Mouse (Mus musculus) forebrain, embryonic 15.5 days (tissue): ENCODE results near the gene Spsb2. TPM values are rescaled to one million over a fixed set of nuclear protein-coding genes. Genes with fewer than 3 reads are reported as not detected.

ENCODE experiments used
- ATAC-seq: fragments of 200-750 bp; cut with Nextera tagmentation; replicated peaks from 2 replicates; pipeline ENCODE4 v1.8.0; 2017; ENCODE audit warnings: mild to moderate bottlenecking, moderate TSS enrichment, moderate library complexity
- H3K27ac ChIP-seq: fragments of 300-500 bp; sonication (generic); replicated peaks from 2 replicates; pipeline ENCODE4 v1.5.1; 2015; ENCODE audit warnings: mild to moderate bottlenecking, inconsistent platforms
- H3K27me3 ChIP-seq: fragments of 300-500 bp; sonication (generic); 2 replicates; pipeline ENCODE4 v1.6.1; 2015; ENCODE audit warnings: inconsistent platforms
- H3K36me3 ChIP-seq: fragments of 300-500 bp; sonication (generic); 2 replicates; pipeline ENCODE4 v1.6.1; 2015; ENCODE audit warnings: mild to moderate bottlenecking, inconsistent platforms
- H3K4me1 ChIP-seq: fragments of 300-500 bp; sonication (generic); 2 replicates; pipeline ENCODE4 v1.6.1; 2015; ENCODE audit warnings: inconsistent platforms
- H3K4me2 ChIP-seq: fragments of 300-500 bp; sonication (generic); replicated peaks from 2 replicates; pipeline ENCODE4 v1.6.1; 2015; ENCODE audit warnings: mild to moderate bottlenecking, inconsistent platforms
- H3K4me3 ChIP-seq: fragments of 300-500 bp; sonication (generic); 2 replicates; pipeline ENCODE4 v1.5.1; 2015; ENCODE audit warnings: mild to moderate bottlenecking, inconsistent platforms
- H3K9ac ChIP-seq: fragments of 300-500 bp; sonication (generic); replicated peaks from 2 replicates; pipeline ENCODE4 v1.6.1; 2015; ENCODE audit warnings: mild to moderate bottlenecking, inconsistent platforms
- H3K9me3 ChIP-seq: fragments of 300-500 bp; sonication (generic); 2 replicates; pipeline ENCODE4 v1.6.1; 2016; ENCODE audit warnings: inconsistent platforms
- WGBS: fragments of 180-500 bp; shearing (Covaris S2); methylation state at CpG from one replicate; pipeline ENCODE4 v1.1.7; 2015; ENCODE audit warnings: mixed read lengths; 5-methylcytosine and 5-hydroxymethylcytosine counted together
- polyA plus RNA-seq: library from polyadenylated mRNA; unstranded; fragments of >200 nt; fragmentation: Nextera tagmentation; extraction: Ambion mirVana; gene quantifications from 2 replicates; pipeline ENCODE4 v1.2.1, GENCODE M21; 2015

Gene Spsb2
- polyA plus RNA-seq, 1 experiment from 2014 or later, result 5.0 TPM

DNA sequence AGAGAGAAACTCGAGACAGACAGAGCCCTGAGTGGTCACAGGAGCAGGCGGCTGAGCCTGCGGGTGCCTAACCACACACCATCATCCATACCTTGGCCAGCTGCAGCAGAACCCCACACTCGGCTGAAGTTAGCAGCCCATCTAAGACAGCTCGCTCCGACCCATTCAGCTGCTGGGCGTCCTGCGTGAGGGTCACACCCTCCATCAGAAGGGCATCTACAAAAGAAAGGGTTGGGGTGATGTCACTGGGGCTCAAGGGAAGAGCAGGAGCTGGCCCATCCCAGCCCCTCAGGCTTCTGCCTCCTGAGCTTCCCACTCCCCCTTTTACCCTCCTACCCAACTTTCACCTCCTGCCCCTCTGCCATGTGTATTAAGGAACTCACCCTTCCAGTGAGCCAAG, 42.1 kb downstream of the Spsb2 start:
- H3K4me2 ChIP-seq, result no peak overlapping the region

DNA sequence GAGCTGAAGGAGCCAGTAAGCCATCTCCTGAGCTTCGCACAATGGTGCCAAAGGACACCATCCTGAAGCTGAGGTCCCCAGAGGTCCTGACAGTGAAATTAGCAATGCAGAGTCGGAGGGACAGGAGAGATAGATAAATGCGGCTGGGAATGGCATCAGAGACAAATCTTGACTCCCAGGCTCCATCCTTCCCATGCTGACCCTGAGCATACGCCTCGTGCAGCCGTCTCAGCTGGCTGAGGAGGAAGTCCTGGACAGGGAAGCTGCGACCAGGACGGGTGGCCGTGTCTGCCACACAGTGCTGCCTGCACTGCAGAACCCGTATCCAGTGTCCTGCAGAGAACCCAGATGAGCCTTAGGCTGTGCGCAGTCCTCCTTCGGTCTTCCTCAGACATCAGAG, 46.2 kb downstream of the Spsb2 start:
- no peak overlapping the region for H3K27ac ChIP-seq
- no peak overlapping the region for H3K4me2 ChIP-seq
- ATAC-seq, result no peak
- no peak overlapping the region for H3K9ac ChIP-seq
- 82% methylated on average over 12 of the region's 12 CpGs for WGBS
- H3K4me1 ChIP-seq, result peaks cover 24% of the 10 kb centered on the region
- H3K27me3 ChIP-seq, result no peaks in the 10 kb centered on the region
- no peak overlapping the region for H3K4me3 ChIP-seq
- peaks cover 14% of the 10 kb centered on the region; the same call in 1 of the 2 replicates for H3K36me3 ChIP-seq
- no peaks in the 10 kb centered on the region for H3K9me3 ChIP-seq

More for the DNA sequence above, 42.1 kb downstream of the Spsb2 start:
- ATAC-seq, result no peak
- 65% methylated on average over 8 of the region's 8 CpGs for WGBS
- no peaks in the 10 kb centered on the region for H3K27me3 ChIP-seq
- H3K9me3 ChIP-seq, result no peaks in the 10 kb centered on the region
- no peak overlapping the region for H3K27ac ChIP-seq
- peaks cover 14% of the 10 kb centered on the region; the same call in 1 of the 2 replicates for H3K36me3 ChIP-seq
- no peak overlapping the region for H3K4me3 ChIP-seq
- H3K4me1 ChIP-seq, result peaks cover 3% of the 10 kb centered on the region; the same call in 1 of the 2 replicates
- no peak overlapping the region for H3K9ac ChIP-seq

DNA sequence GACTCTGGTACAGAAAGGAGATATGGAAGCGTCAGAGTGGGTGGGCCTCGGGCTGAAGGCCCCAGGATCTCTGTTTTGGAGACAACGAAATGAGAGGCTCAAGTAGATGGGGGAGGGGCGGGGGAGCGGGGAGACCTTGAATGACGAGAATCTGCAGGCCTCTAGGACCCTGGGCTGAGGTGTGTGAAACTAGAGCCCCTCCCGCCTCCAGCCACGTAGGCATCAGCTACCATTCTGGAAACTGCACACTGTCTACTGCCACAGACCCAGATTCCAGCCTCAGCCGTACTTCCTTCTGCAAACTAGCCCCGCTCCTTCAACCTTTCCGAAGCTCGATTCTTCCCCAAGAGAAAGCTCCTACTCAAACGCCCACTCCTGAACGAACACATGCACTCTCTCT, 47.9 kb downstream of the Spsb2 start:
- Histone ChIP-seq H3K27me3 (no peaks in the 10 kb centered on the region), H3K4me2 (peak overlapping the region; percentile 68), H3K27ac (peak overlapping the region; percentile 99), H3K4me3 (peak overlapping the region; percentile 82), H3K36me3 (peaks cover 7% of the 10 kb centered on the region; the same call in 1 of the 2 replicates), H3K9ac (peak overlapping the region; percentile 97), H3K4me1 (peaks cover 40% of the 10 kb centered on the region), H3K9me3 (no peaks in the 10 kb centered on the region)
- 7% methylated on average over 14 of the region's 14 CpGs for WGBS
- peak; percentile 64 for ATAC-seq

DNA sequence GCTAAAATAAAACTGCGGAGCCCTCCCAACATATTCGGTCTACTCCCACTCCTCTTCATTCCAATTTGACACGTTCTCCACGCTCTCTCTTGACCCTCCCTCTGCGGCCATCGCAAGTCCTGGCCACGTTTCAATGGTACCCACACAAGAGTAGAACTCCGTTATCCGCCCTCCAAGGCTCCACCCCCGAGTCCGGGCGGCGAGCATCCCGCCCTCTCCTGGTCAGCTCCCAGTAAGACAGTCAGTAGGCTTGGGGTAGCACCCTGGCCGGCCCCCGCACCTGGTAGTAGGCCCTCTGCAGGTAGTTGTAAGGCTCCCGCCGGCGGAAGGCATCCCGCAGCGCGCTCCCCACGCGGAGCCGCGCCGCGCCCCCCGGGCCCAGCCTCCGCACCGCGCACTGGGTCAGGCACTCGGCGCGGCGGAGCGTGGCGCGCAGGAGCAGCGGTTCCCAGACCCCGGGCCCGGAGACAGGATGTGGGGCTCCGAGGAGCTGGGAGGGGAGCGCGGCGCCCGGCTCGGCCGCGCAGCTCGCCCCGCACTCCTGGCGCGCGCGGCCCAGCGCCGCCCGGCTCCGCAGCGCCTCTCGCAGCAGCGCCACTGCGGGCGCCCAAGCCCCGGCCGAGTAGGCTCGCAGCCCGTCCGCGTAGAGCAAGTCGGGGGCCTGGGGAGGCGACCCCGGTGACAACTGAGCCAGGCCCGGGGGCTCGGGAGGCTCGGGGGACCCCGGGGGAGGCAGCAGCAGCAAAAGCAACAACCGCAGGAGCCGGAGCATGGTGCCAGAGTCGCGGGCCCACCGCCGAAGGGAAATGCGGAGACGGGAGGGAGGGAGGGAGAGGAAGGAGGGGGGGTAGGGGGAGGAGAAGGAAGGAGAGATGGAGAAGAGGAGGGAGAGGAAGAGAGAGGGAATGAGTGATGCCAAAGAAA, 48.7 kb downstream of the Spsb2 start, which contains the start of gene P3h3:
TSS of gene P3h3 (minus strand) at position 837 of the 924 bp plus-strand sequence.
- under 1% methylated on average over 81 of the region's 86 CpGs for WGBS
- peak within 1 kb of the TSS; percentile 99 for H3K27ac ChIP-seq
- peak; percentile 86 for ATAC-seq
- peaks cover 7% of the 10 kb centered on the region; the same call in 1 of the 2 replicates for H3K36me3 ChIP-seq
- H3K9ac ChIP-seq, result peak within 1 kb of the TSS; percentile 97
- peaks cover 48% of the 10 kb centered on the region for H3K4me1 ChIP-seq
- H3K27me3 ChIP-seq, result no peaks in the 10 kb centered on the region
- no peaks in the 10 kb centered on the region for H3K9me3 ChIP-seq
- H3K4me2 ChIP-seq, result peak within 1 kb of the TSS; percentile 68
- peak within 1 kb of the TSS; percentile 82 for H3K4me3 ChIP-seq

DNA sequence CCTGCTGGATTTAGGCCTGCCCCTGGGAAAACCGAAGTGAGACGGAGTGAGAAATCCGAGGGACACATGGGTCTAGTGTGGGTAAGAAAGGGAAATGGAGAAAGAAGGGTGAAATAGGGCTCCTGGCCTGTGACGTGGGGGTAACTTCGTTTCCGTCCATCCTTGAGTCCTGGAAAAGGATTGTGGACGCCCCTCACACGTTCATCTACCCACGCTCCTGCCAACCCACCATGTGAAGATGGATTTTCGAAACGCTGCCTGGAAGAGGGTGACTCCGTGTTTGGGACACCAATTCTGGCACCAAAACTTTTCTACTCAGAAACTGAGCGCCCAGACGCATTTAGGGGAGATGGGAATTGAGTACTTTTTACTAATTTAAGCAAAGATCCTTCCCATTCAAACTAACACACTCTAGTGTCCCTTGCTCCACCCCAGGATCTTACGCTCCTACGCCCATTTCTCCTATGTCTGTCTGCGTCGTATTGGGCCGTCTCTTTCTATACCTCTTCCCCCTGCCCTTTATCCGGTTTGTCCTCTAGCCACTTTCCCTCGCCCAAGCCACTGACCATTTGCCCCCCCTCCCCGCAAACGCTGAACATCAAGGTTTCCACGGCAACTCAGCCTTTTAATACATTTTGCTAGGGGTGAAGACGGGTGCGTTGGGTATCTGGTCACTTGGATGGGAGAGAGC, 49.5 kb downstream of the Spsb2 start:
- ATAC-seq, result no peak
- 22% methylated on average over 26 of the region's 26 CpGs for WGBS

DNA sequence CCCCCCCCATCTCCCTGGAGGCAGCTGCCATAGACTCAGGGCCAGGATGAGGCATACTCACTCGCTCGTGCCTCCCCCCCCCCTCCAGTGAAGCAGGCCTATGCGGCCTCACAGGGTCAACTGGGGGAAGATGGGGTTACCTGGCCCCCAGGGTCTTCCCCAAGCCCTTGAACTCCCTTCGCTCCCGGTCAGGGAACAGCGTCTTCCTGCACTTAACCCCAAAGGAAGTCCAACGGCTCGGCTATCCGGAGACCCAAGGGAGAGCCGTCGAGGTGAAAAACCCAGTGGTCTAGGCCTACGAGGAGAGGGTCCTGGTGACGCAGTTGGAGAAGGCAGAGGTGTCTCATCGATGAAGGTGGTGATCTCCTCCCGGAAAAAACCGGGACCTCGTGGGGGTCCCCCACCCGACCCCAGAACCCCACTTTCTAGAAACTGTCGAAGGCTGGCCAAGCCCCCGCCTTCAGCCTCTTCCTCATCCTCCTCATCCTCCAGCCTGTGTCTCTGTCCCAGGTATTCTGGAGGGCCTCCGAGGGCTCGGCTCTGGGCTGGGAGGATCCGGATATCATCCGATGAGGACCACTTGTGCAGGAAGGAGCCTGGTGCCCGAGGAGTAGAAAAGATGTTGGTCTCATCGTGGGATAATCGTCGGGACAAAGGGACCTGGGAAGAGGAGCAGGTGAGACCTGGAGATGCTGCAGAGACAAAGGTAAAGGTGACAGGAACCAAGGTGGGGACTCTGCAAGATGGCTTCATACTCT, 50.3 kb downstream of the Spsb2 start:
- Histone ChIP-seq H3K4me2 (0 out of 2 replicates have a peak overlapping the region, but pooled peaks have one; percentile 68), H3K4me1 (peaks cover 61% of the 10 kb centered on the region), H3K27me3 (no peaks in the 10 kb centered on the region), H3K36me3 (0 out of 2 replicates have a peak, but pooled peaks cover 3% of the 10 kb centered on the region), H3K27ac (no peak overlapping the region), H3K4me3 (no peak overlapping the region), H3K9ac (no peak overlapping the region), H3K9me3 (no peaks in the 10 kb centered on the region)
- no peak for ATAC-seq
- WGBS, result 82% methylated on average over 28 of the region's 28 CpGs

More for the DNA sequence above, 49.5 kb downstream of the Spsb2 start:
- Histone ChIP-seq H3K27ac (peak overlapping the region; percentile 99), H3K27me3 (no peaks in the 10 kb centered on the region), H3K9me3 (no peaks in the 10 kb centered on the region), H3K36me3 (peaks cover 3% of the 10 kb centered on the region; the same call in 1 of the 2 replicates), H3K9ac (peak overlapping the region; percentile 97), H3K4me3 (peak overlapping the region; percentile 82), H3K4me1 (peaks cover 57% of the 10 kb centered on the region), H3K4me2 (peak overlapping the region; percentile 68)

DNA sequence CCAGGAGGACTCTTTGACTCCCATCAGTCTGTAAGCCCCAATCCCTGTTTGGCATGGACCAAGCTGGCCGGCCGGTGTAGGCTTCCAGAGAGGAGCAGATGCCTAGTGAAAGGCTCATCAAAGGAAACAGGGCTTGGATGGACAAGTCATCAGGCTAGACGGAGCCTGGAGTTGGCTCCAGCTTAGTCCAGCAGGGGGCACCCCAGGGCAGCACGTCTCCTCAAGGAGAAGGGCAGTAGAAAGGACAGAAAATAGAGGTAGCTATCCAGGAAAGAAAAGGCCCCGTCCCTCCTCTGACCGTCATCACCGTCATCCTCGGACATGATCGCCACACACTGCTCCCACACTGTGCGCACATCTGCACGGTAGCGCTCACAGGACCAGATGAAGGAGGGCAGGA, 51.3 kb downstream of the Spsb2 start:
- Histone ChIP-seq H3K9me3 (no peaks in the 10 kb centered on the region), H3K27ac (peak overlapping the region; percentile 58), H3K4me3 (no peak overlapping the region; the same call in 1 of the 2 replicates), H3K4me1 (peaks cover 68% of the 10 kb centered on the region), H3K36me3 (0 out of 2 replicates have a peak, but pooled peaks cover 3% of the 10 kb centered on the region), H3K9ac (peak overlapping the region; percentile 19; the same call in 1 of the 2 replicates), H3K27me3 (no peaks in the 10 kb centered on the region), H3K4me2 (peak overlapping the region; percentile 21)
- WGBS, result 10% methylated on average over 12 of the region's 12 CpGs
- ATAC-seq, result no peak

Other genes starting within 250 kb of the Spsb2 start
- gene C1rb, start 238.4 kb upstream of the Spsb2 start, polyA plus RNA-seq, result 0.08 TPM in 1 of 2 replicates, not detected in the other
- 0.15 and 0.18 TPM in 2 replicates for gene C1s2, start 172.6 kb upstream of the Spsb2 start, polyA plus RNA-seq
- gene Lpcat3, start 145.6 kb upstream of the Spsb2 start, polyA plus RNA-seq, result 34.6 and 35.1 TPM in 2 replicates
- 153 and 160 TPM in 2 replicates for gene Emg1, start 96.5 kb upstream of the Spsb2 start, polyA plus RNA-seq
- 271 and 275 TPM in 2 replicates for gene Phb2, start 96.3 kb upstream of the Spsb2 start, polyA plus RNA-seq
- 3.2 and 4.4 TPM in 2 replicates for gene Ptpn6, start 69.9 kb upstream of the Spsb2 start, polyA plus RNA-seq
- 652 and 676 TPM in 2 replicates for gene Grcc10, start 67.3 kb upstream of the Spsb2 start, polyA plus RNA-seq
- not detected in 2 replicates for gene Gm45234, start 52.6 kb upstream of the Spsb2 start, polyA plus RNA-seq
- 22.3 and 24.5 TPM in 2 replicates for gene Atn1, start 52.1 kb upstream of the Spsb2 start, polyA plus RNA-seq
- gene Eno2, start 39.0 kb upstream of the Spsb2 start, polyA plus RNA-seq, result 40.1 and 44.2 TPM in 2 replicates
- 3.7 and 4.8 TPM in 2 replicates for gene Lrrc23, start 28.9 kb upstream of the Spsb2 start, polyA plus RNA-seq
- 352 and 365 TPM in 2 replicates for gene Tpi1, start 5.6 kb downstream of the Spsb2 start, polyA plus RNA-seq
- 194 and 200 TPM in 2 replicates for gene Usp5, start 20.8 kb downstream of the Spsb2 start, polyA plus RNA-seq
- 100 and 106 TPM in 2 replicates for gene Cdca3, start 20.9 kb downstream of the Spsb2 start, polyA plus RNA-seq
- gene Gnb3, start 31.6 kb downstream of the Spsb2 start, polyA plus RNA-seq, result 0.23 and 1.8 TPM in 2 replicates
- gene P3h3, start 49.1 kb downstream of the Spsb2 start, polyA plus RNA-seq, result 15.3 and 15.7 TPM in 2 replicates
- gene Gpr162, start 55.3 kb downstream of the Spsb2 start, polyA plus RNA-seq, result 25.2 and 25.9 TPM in 2 replicates
- gene Cd4, start 79.6 kb downstream of the Spsb2 start, polyA plus RNA-seq, result 0.15 TPM in 1 of 2 replicates, not detected in the other
- 2.6 and 3.3 TPM in 2 replicates for gene Lag3, start 103.0 kb downstream of the Spsb2 start, polyA plus RNA-seq
- gene Ptms, start 111.4 kb downstream of the Spsb2 start, polyA plus RNA-seq, result 772 and 823 TPM in 2 replicates
- 507 and 513 TPM in 2 replicates for gene Mlf2, start 122.7 kb downstream of the Spsb2 start, polyA plus RNA-seq
- gene Cops7a, start 156.9 kb downstream of the Spsb2 start, polyA plus RNA-seq, result 90.2 and 93.6 TPM in 2 replicates
- 29.9 and 30.4 TPM in 2 replicates for gene Pianp, start 188.0 kb downstream of the Spsb2 start, polyA plus RNA-seq
- 16.7 and 21.7 TPM in 2 replicates for gene Zfp384, start 200.5 kb downstream of the Spsb2 start, polyA plus RNA-seq
- 207 and 211 TPM in 2 replicates for gene Ing4, start 231.1 kb downstream of the Spsb2 start, polyA plus RNA-seq
- gene Acrbp, start 241.0 kb downstream of the Spsb2 start, polyA plus RNA-seq, result 21.9 and 26.2 TPM in 2 replicates